In the genomic region with DNA sequence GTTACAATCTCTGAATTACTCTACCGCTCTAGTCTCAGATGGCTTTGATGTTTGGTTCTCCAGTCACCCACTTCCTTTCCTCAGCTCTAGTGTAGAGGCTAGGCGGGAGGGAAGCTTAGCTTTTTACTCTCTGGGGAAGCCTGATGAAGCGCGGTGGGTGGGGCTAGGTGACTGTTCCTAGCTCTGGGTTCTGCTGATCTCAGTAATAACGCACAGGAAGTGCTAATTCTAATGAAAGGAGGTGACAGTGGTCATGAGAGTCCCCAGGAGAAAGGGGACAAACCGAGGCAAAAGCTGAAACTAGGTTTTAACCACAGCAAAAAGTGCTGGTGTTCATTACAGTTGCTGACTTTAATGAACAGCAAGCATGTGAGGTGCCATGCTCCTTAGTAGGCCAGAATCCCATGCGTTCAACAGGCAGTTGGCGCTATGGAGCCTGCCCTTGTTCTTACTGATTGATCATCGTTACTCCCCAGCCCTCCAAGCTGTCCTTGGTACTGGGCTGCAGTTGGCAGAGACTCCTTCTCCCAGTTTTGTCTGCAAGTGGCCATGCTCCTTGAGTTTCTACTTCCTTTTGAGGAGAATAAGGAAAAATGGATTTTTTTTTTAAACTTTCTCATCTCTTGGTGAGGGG, we compare ENCODE assay signal across 13 mouse cellular contexts.
DNase-seq lines count a peak whose midpoint lies in the region; ATAC-seq and TF ChIP-seq lines count a peak whose summit lies in the region.
"Had no signal": no experiment of that assay in that cellular context is flagged by ENCODE, and none has a peak within 500 bp of the region (broad histone marks: within the 10 kb centered on the region; RNA-seq: fewer than 3 reads in every experiment).

No protein-coding gene starts in this region.

- ATAC-seq in hematopoietic stem cell, adult 5-6 weeks (replicated peaks in 1 of 2; ENCODE audit: insufficient read depth in 1 of 2, low FRiP score in 2 of 2, low TSS enrichment in 1 of 2, low read depth in 1 of 2, poor library complexity in 2 of 2, severe bottlenecking in 2 of 2) = peak; percentile 48 to 58; a peak in 3 of 4 replicates
- no peak for ATAC-seq in hindbrain, embryonic 11.5 days (ENCODE audit: low FRiP score)
- ATAC-seq: liver, embryonic 12.5 days had no signal

- H3K9me3 ChIP-seq in hindbrain, embryonic 11.5 days (ENCODE audit: control insufficient read depth, low read length) = no peaks in the 10 kb centered on the region
- H3K9me3 ChIP-seq in heart, embryonic 10.5 days = no peaks in the 10 kb centered on the region
- H3K9me3 ChIP-seq: liver, embryonic 12.5 days had no signal

- peak; percentile 30 for DNase-seq in spleen, adult 12 weeks (ENCODE audit: low spot score)
- DNase-seq in spleen, postnatal 14 days (ENCODE audit: low spot score in 2 of 2) = no peak
- peak; percentile 57 to 72 for DNase-seq in spleen, adult 2 months (ENCODE audit: low read depth in 1 of 2, low spot score in 2 of 2)
- DNase-seq in hindbrain, embryonic 11.5 days (ENCODE audit: low spot score) = no peak
- DNase-seq in heart, embryonic 10.5 days (ENCODE audit: low spot score) = no peak
- DNase-seq in yolk sac, embryonic 10.5 days (ENCODE audit: low spot score) = no peak
- DNase-seq: adrenal gland, adult 8-10 months; cerebellum, adult 2 months; kidney, postnatal 25 days had no signal

- H3K9ac ChIP-seq in hindbrain, embryonic 11.5 days (ENCODE audit: low read depth, low read length) = no peak overlapping the region
- H3K9ac ChIP-seq: hindbrain, embryonic 14.5 days; liver, embryonic 12.5 days had no signal

- H3K4me1 ChIP-seq in spleen, adult 2 months (ENCODE audit: control insufficient read depth, insufficient read depth, insufficient read length) = peaks cover 29% of the 10 kb centered on the region
- H3K4me1 ChIP-seq in hindbrain, embryonic 11.5 days (replicated peaks; ENCODE audit: control insufficient read depth, insufficient read depth, low read length) = peaks cover 9% of the 10 kb centered on the region
- H3K4me1 ChIP-seq in heart, embryonic 10.5 days = peaks cover 41% of the 10 kb centered on the region

- H3K4me3 ChIP-seq in spleen, adult 2 months (ENCODE audit: extremely low read depth, insufficient read depth, insufficient read length) = no peak overlapping the region
- no peak overlapping the region for H3K4me3 ChIP-seq in hindbrain, embryonic 11.5 days (ENCODE audit: low read depth, low read length)
- no peak overlapping the region for H3K4me3 ChIP-seq in heart, embryonic 10.5 days
- H3K4me3 ChIP-seq: left cerebral cortex, adult 2 months; liver, embryonic 12.5 days had no signal

- H3K27ac ChIP-seq in spleen, adult 2 months (ENCODE audit: insufficient read depth, low read length) = peak overlapping the region; percentile 70
- H3K27ac ChIP-seq in hindbrain, embryonic 11.5 days (ENCODE audit: low read depth, low read length) = no peak overlapping the region
- no peak overlapping the region for H3K27ac ChIP-seq in heart, embryonic 10.5 days
- H3K27ac ChIP-seq: hindbrain, embryonic 14.5 days; left cerebral cortex, adult 2 months; liver, embryonic 12.5 days had no signal

- H3K4me2 ChIP-seq in hindbrain, embryonic 11.5 days (replicated peaks; ENCODE audit: low read depth, low read length) = no peak overlapping the region
- H3K4me2 ChIP-seq: hindbrain, embryonic 14.5 days; liver, embryonic 12.5 days had no signal

- H3K36me3 ChIP-seq in spleen, adult 2 months (ENCODE audit: control insufficient read depth, insufficient read depth, low read length) = no peaks in the 10 kb centered on the region
- H3K36me3 ChIP-seq in hindbrain, embryonic 11.5 days (ENCODE audit: control insufficient read depth, insufficient read depth, low read length) = no peaks in the 10 kb centered on the region
- no peaks in the 10 kb centered on the region for H3K36me3 ChIP-seq in heart, embryonic 10.5 days
- H3K36me3 ChIP-seq: liver, embryonic 12.5 days had no signal

- TF ChIP-seq POLR2A in spleen, adult 2 months (IDR thresholded peaks at IDR 0.05; ENCODE audit: low read depth, low read length) = no peak

- no peaks in the 10 kb centered on the region for H3K27me3 ChIP-seq in spleen, adult 2 months (ENCODE audit: control insufficient read depth, insufficient read depth, low read length)
- H3K27me3 ChIP-seq in hindbrain, embryonic 11.5 days (ENCODE audit: control insufficient read depth, insufficient read depth, low read length) = no peaks in the 10 kb centered on the region
- no peaks in the 10 kb centered on the region for H3K27me3 ChIP-seq in heart, embryonic 10.5 days (ENCODE audit: insufficient read depth, poor library complexity, severe bottlenecking)

- WGBS in spleen, adult 2 months = 9% methylated on average over 9 of the region's 9 CpGs
- 41% methylated on average over 9 of the region's 9 CpGs for WGBS in hindbrain, embryonic 11.5 days
- 26% methylated on average over 9 of the region's 9 CpGs for WGBS in heart, embryonic 10.5 days

- TF ChIP-seq CTCF in spleen, adult 2 months (IDR thresholded peaks at IDR 0.05; ENCODE audit: extremely low read depth, insufficient read depth, insufficient read length, insufficient replicate concordance) = no peak

Comparison
In these comparisons a context has a peak if more than half of its experiments do, and no peak if none do; other contexts are left out.
1. DNase-seq: peak in spleen, adult 12 weeks (single experiment) and spleen, adult 2 months (2 of 2); none in spleen, postnatal 14 days (0 of 2), hindbrain, embryonic 11.5 days (single experiment), heart, embryonic 10.5 days (single experiment) and yolk sac, embryonic 10.5 days (single experiment).